Comparison of ENCODE assay signal across 8 mouse cellular contexts in the genomic region with DNA sequence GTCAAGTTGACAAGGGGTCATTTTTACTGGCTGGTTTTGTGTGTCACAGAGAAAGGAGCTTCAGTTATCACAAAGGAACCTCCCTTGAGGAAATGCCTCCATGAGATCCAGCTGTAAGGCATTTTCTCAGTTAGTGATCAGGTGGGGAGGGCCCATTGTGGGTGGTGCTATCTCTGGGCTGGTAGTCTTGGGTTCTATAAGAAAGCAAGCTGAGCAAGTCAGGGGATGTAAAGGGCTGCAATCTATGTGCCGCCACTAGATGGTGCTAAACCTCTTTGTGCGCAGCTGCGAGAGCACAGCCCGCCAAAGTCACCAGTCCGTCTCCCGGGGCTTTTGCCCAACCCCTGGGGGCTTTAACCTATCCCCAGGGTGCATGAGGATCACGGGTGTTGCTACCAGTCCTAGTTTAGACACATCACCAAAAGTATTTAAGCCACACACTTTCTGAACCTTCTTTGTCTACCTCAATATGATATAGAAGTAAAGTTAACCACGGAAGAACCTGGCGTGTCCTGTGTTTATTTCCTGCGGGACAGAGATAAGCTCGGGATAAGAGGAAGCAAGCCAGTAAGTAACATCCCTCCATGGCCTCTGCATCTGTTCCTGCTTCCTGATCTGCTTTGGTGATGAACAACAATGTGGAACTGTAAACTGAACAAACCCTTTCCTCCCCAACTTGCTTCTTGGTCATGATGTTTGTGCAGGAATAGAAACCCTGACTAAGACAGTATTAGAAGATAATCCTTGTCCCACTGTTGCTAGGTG. TPM values are rescaled to one million over a fixed set of nuclear protein-coding genes. Genes with fewer than 3 reads are reported as not detected.
DNase-seq lines count a peak whose midpoint lies in the region; ATAC-seq and TF ChIP-seq lines count a peak whose summit lies in the region.
"Not testable (repeated sequence)": the region's sequence is repeated elsewhere in the genome, so short reads cannot be mapped to it uniquely, and the experiment has no call there.

No protein-coding gene starts in this region.

- 12% methylated on average over 11 of the region's 11 CpGs for WGBS in hindbrain, embryonic 11.5 days
- 2% methylated on average over 11 of the region's 11 CpGs for WGBS in liver, embryonic 15.5 days (ENCODE audit: insufficient replicate concordance)
- 13% methylated on average over 11 of the region's 11 CpGs for WGBS in neural tube, embryonic 13.5 days

- not testable (repeated sequence) for H3K4me1 ChIP-seq in E14TG2a.4 (replicated peaks; ENCODE audit: low read depth, low read length); hindbrain, embryonic 11.5 days (replicated peaks; ENCODE audit: control insufficient read depth, insufficient read depth, low read length); liver, embryonic 15.5 days (replicated peaks); neural tube, embryonic 13.5 days (replicated peaks); testis, adult 2 months (ENCODE audit: control insufficient read depth, insufficient read depth, low read length)

- not testable (repeated sequence) for H3K9ac ChIP-seq in hindbrain, embryonic 11.5 days (ENCODE audit: low read depth, low read length); liver, embryonic 15.5 days; neural tube, embryonic 13.5 days

- not testable (repeated sequence) for H3K27ac ChIP-seq in hindbrain, embryonic 11.5 days (ENCODE audit: low read depth, low read length); layer of hippocampus, adult 2 months; liver, embryonic 15.5 days (replicated peaks); neural tube, embryonic 13.5 days (replicated peaks); testis, adult 2 months (ENCODE audit: control insufficient read depth, insufficient read depth, low read depth, low read length)

- TF ChIP-seq POLR2A in testis, adult 2 months (IDR thresholded peaks at IDR 0.05; ENCODE audit: control insufficient read depth, low read depth, low read length) = not testable (repeated sequence)

- not testable (repeated sequence) for H3K36me3 ChIP-seq in E14TG2a.4 (ENCODE audit: insufficient read depth, low read length); hindbrain, embryonic 11.5 days (ENCODE audit: control insufficient read depth, insufficient read depth, low read length); liver, embryonic 15.5 days (replicated peaks); neural tube, embryonic 13.5 days; testis, adult 2 months (ENCODE audit: control insufficient read depth, insufficient read depth, low read length)

- ATAC-seq in hindbrain, embryonic 11.5 days (ENCODE audit: low FRiP score); liver, embryonic 15.5 days (ENCODE audit: insufficient read depth); neural tube, embryonic 13.5 days (ENCODE audit: low read depth): not testable (repeated sequence)

- not testable (repeated sequence) for H3K9me3 ChIP-seq in E14TG2a.4 (ENCODE audit: low read length); hindbrain, embryonic 11.5 days (ENCODE audit: control insufficient read depth, low read length); liver, embryonic 15.5 days (replicated peaks); neural tube, embryonic 13.5 days

- H3K4me3 ChIP-seq in E14TG2a.4 (replicated peaks; ENCODE audit: low read length) = 0 out of 2 replicates have a peak overlapping the region, but pooled peaks have one; percentile 13
- not testable (repeated sequence) for H3K4me3 ChIP-seq in hindbrain, embryonic 11.5 days (ENCODE audit: low read depth, low read length); neural tube, embryonic 13.5 days; testis, adult 2 months (ENCODE audit: control insufficient read depth, low read depth, low read length)
- peak overlapping the region; percentile 8; the same call in 1 of the 2 replicates for H3K4me3 ChIP-seq in layer of hippocampus, adult 2 months
- H3K4me3 ChIP-seq in liver, embryonic 15.5 days (replicated peaks) = peak overlapping the region; percentile 10; the same call in 1 of the 2 replicates

- H3K27me3 ChIP-seq in E14TG2a.4 (ENCODE audit: insufficient read depth, low read length); hindbrain, embryonic 11.5 days (ENCODE audit: control insufficient read depth, insufficient read depth, low read length); liver, embryonic 15.5 days; neural tube, embryonic 13.5 days; testis, adult 2 months (ENCODE audit: control insufficient read depth, insufficient read depth, low read length): not testable (repeated sequence)

- H3K4me2 ChIP-seq in hindbrain, embryonic 11.5 days (replicated peaks; ENCODE audit: low read depth, low read length) = not testable (repeated sequence)
- H3K4me2 ChIP-seq in liver, embryonic 15.5 days = peak overlapping the region; percentile 49
- peak overlapping the region; percentile 42 for H3K4me2 ChIP-seq in neural tube, embryonic 13.5 days

- TF ChIP-seq CTCF in E14TG2a.4 (conservative IDR thresholded peaks at IDR 0.05; ENCODE audit: low read length) = peak; percentile 36
- peak; percentile 90 for TF ChIP-seq CTCF in layer of hippocampus, adult 2 months (conservative IDR thresholded peaks at IDR 0.05)
- peak; percentile 31; the same call in 1 of the 2 replicates for TF ChIP-seq CTCF in testis, adult 2 months (IDR thresholded peaks at IDR 0.05; ENCODE audit: control insufficient read depth, insufficient read depth, insufficient replicate concordance, low read depth, low read length)

- DNase-seq in cerebellum, adult 9-10 months = peak; percentile 77
- peak; percentile 64 to 75 for DNase-seq in frontal cortex, postnatal 25 days (ENCODE audit: low spot score in 2 of 2)
- peak; percentile 9 for DNase-seq in hindbrain, embryonic 11.5 days (ENCODE audit: low spot score)
- DNase-seq in layer of hippocampus, adult 2 months (ENCODE audit: low spot score in 2 of 2) = peak; percentile 44 to 77

RNA-seq across cellular contexts. Expression of a gene that starts 6.1 kb away (rescaled TPM):
- 0.43 TPM in 1 of 2 replicates, not detected in the other for polyA plus RNA-seq in hindbrain, embryonic 11.5 days (2014; fragmentation: Nextera tagmentation; extraction: Ambion mirVana)
- total RNA-seq in layer of hippocampus, adult 2 months (2021) = under 1 TPM; 0.12 to 0.33 TPM
- 0.68 and 0.69 TPM in 2 replicates for polyA plus RNA-seq in liver, embryonic 15.5 days (2015; fragmentation: Nextera tagmentation; extraction: Ambion mirVana)
- polyA plus RNA-seq in neural tube, embryonic 13.5 days (2015; fragmentation: Nextera tagmentation; extraction: Ambion mirVana) = 0.23 and 0.60 TPM in 2 replicates
- polyA plus RNA-seq in testis, adult 2 months (2012; rRNA removed) = 0.70 and 0.88 TPM in 2 replicates

RNA-seq across cellular contexts. Expression of a gene that starts 22.6 kb away (rescaled TPM):
- 32.3 and 40.9 TPM in 2 replicates for polyA plus RNA-seq in hindbrain, embryonic 11.5 days (2014; fragmentation: Nextera tagmentation; extraction: Ambion mirVana)
- 10 to 100 TPM; 46.4 to 47.1 TPM for total RNA-seq in layer of hippocampus, adult 2 months (2021)
- polyA plus RNA-seq in liver, embryonic 15.5 days (2015; fragmentation: Nextera tagmentation; extraction: Ambion mirVana) = 15.7 and 17.5 TPM in 2 replicates
- 55.3 and 55.7 TPM in 2 replicates for polyA plus RNA-seq in neural tube, embryonic 13.5 days (2015; fragmentation: Nextera tagmentation; extraction: Ambion mirVana)
- 31.9 and 32.5 TPM in 2 replicates for polyA plus RNA-seq in testis, adult 2 months (2012; rRNA removed)

RNA-seq across cellular contexts. Expression of a gene that starts 46.2 kb away (rescaled TPM):
- 14.3 and 15.6 TPM in 2 replicates for polyA plus RNA-seq in hindbrain, embryonic 11.5 days (2014; fragmentation: Nextera tagmentation; extraction: Ambion mirVana)
- 10 to 100 TPM; 36.1 to 40.2 TPM for total RNA-seq in layer of hippocampus, adult 2 months (2021)
- polyA plus RNA-seq in liver, embryonic 15.5 days (2015; fragmentation: Nextera tagmentation; extraction: Ambion mirVana) = 15.6 and 19.8 TPM in 2 replicates
- polyA plus RNA-seq in neural tube, embryonic 13.5 days (2015; fragmentation: Nextera tagmentation; extraction: Ambion mirVana) = 30.2 and 38.4 TPM in 2 replicates
- 88.8 and 99.3 TPM in 2 replicates for polyA plus RNA-seq in testis, adult 2 months (2012; rRNA removed)

RNA-seq across cellular contexts. Expression of a gene that starts 49.4 kb away (rescaled TPM):
- polyA plus RNA-seq in hindbrain, embryonic 11.5 days (2014; fragmentation: Nextera tagmentation; extraction: Ambion mirVana) = not detected in 2 replicates
- not detected for total RNA-seq in layer of hippocampus, adult 2 months (2021)
- not detected in 2 replicates for polyA plus RNA-seq in liver, embryonic 15.5 days (2015; fragmentation: Nextera tagmentation; extraction: Ambion mirVana)
- polyA plus RNA-seq in neural tube, embryonic 13.5 days (2015; fragmentation: Nextera tagmentation; extraction: Ambion mirVana) = not detected in 2 replicates
- 0.37 and 0.59 TPM in 2 replicates for polyA plus RNA-seq in testis, adult 2 months (2012; rRNA removed)

RNA-seq across cellular contexts. Expression of a gene that starts 50.0 kb away (rescaled TPM):
- 7.8 and 8.5 TPM in 2 replicates for polyA plus RNA-seq in hindbrain, embryonic 11.5 days (2014; fragmentation: Nextera tagmentation; extraction: Ambion mirVana)
- total RNA-seq in layer of hippocampus, adult 2 months (2021) = 10 to 100 TPM; 14.6 to 15.7 TPM
- polyA plus RNA-seq in liver, embryonic 15.5 days (2015; fragmentation: Nextera tagmentation; extraction: Ambion mirVana) = 7.4 and 8.0 TPM in 2 replicates
- polyA plus RNA-seq in neural tube, embryonic 13.5 days (2015; fragmentation: Nextera tagmentation; extraction: Ambion mirVana) = 14.0 and 15.5 TPM in 2 replicates
- 5.7 TPM in 2 replicates for polyA plus RNA-seq in testis, adult 2 months (2012; rRNA removed)

Comparison
In these comparisons a context has a peak if more than half of its experiments do, and no peak if none do; other contexts are left out.
1. CTCF ChIP-seq: peak in every context shown above with its lines; median percentile 90 in layer of hippocampus, adult 2 months; 36 in E14TG2a.4; 31 in testis, adult 2 months.
2. DNase-seq: peak in every context shown above with its lines; median percentile 77 in cerebellum, adult 9-10 months; 70 in frontal cortex, postnatal 25 days; 60 in layer of hippocampus, adult 2 months; 9 in hindbrain, embryonic 11.5 days.